Mouse (Mus musculus) forebrain, embryonic 10.5 days (tissue): Measurements from ENCODE around the gene Scn4b. TPM values are rescaled to one million over a fixed set of nuclear protein-coding genes. Genes with fewer than 3 reads are reported as not detected.
A peak's percentile ranks its signal among the peaks of the same experiment; 100 is the strongest.

Source experiments
- DNase-seq: peaks from one replicate; pipeline ENCODE4 v3.0.0-alpha.2; 2017; ENCODE audit warnings: low spot score; ENCODE audit errors: extremely low spot score
- H3K27ac ChIP-seq: fragments of 300-500 bp; sonication (generic); 2 replicates; pipeline ENCODE4 v1.5.1; 2016; ENCODE audit warnings: mild to moderate bottlenecking
- H3K27me3 ChIP-seq: fragments of 300-500 bp; sonication (generic); 2 replicates; pipeline ENCODE4 v1.6.1; 2016; ENCODE audit warnings: mild to moderate bottlenecking; ENCODE audit not compliant: poor library complexity, severe bottlenecking
- H3K36me3 ChIP-seq: fragments of 300-500 bp; sonication (generic); replicated peaks from 2 replicates; pipeline ENCODE4 v1.6.1; 2016; ENCODE audit warnings: mild to moderate bottlenecking, moderate library complexity
- H3K4me1 ChIP-seq: fragments of 300-500 bp; sonication (generic); 2 replicates; pipeline ENCODE4 v1.6.1; 2016
- H3K4me3 ChIP-seq: fragments of 300-500 bp; sonication (generic); 2 replicates; pipeline ENCODE4 v1.5.1; 2016; ENCODE audit warnings: mild to moderate bottlenecking, moderate library complexity
- H3K9me3 ChIP-seq: fragments of 300-500 bp; sonication (generic); 2 replicates; pipeline ENCODE4 v1.6.1; 2016; ENCODE audit warnings: mild to moderate bottlenecking, moderate library complexity
- WGBS: fragments of 180-500 bp; shearing (Covaris S2); methylation state at CpG from one replicate; pipeline ENCODE4 v1.1.7; 2016; 5-methylcytosine and 5-hydroxymethylcytosine counted together
- polyA plus RNA-seq: library from polyadenylated mRNA; unstranded; fragments of >200 nt; fragmentation: Nextera tagmentation; extraction: Ambion mirVana; gene quantifications from 2 replicates; pipeline ENCODE4 v1.2.1, GENCODE M21; 2016

Scn4b gene
- polyA plus RNA-seq, result 0.25 and 0.41 TPM in 2 replicates

GRCm38 (mm10) chr9:45138191-45139032 lies at the start of gene Scn4b:
Gene Scn4b (plus strand): TSS chr9:45138395.
- Histone ChIP-seq H3K9me3 (no peaks in the 10 kb centered on the region), H3K4me3 (peak within 1 kb of the TSS; percentile 59), H3K27ac (peak within 1 kb of the TSS; percentile 20; the same call in 1 of the 2 replicates), H3K27me3 (peaks cover 100% of the 10 kb centered on the region), H3K4me1 (peaks cover 77% of the 10 kb centered on the region), H3K36me3 (no peaks in the 10 kb centered on the region)
- under 1% methylated on average over 76 of the region's 76 CpGs for WGBS
- DNase-seq, result peak; percentile 48

- Histone ChIP-seq H3K4me3 (no peak overlapping the region), H3K9me3 (no peaks in the 10 kb centered on the region), H3K4me1 (0 out of 2 replicates have a peak, but pooled peaks cover 4% of the 10 kb centered on the region), H3K36me3 (no peaks in the 10 kb centered on the region), H3K27ac (no peak overlapping the region), H3K27me3 (0 out of 2 replicates have a peak, but pooled peaks cover 4% of the 10 kb centered on the region)
- 76% methylated on average over 3 of the region's 3 CpGs for WGBS
- no peak for DNase-seq
Observed at GRCm38 (mm10) chr9:45090811-45091210, 47.4 kb upstream of the Scn4b start.

GRCm38 (mm10) chr9:45092641-45093040 lies 45.6 kb upstream of the Scn4b start:
- no peaks in the 10 kb centered on the region for H3K36me3 ChIP-seq
- WGBS, result 75% methylated on average over 4 of the region's 4 CpGs

GRCm38 (mm10) chr9:45095149-45095937 lies 42.9 kb upstream of the Scn4b start:
- 82% methylated on average over 6 of the region's 6 CpGs for WGBS
- Histone ChIP-seq H3K9me3 (no peaks in the 10 kb centered on the region), H3K27ac (no peak overlapping the region)

More at GRCm38 (mm10) chr9:45092641-45093040, 45.6 kb upstream of the Scn4b start:
- no peak for DNase-seq
- Histone ChIP-seq H3K4me3 (no peak overlapping the region), H3K27me3 (0 out of 2 replicates have a peak, but pooled peaks cover 4% of the 10 kb centered on the region), H3K4me1 (0 out of 2 replicates have a peak, but pooled peaks cover 4% of the 10 kb centered on the region), H3K9me3 (no peaks in the 10 kb centered on the region), H3K27ac (no peak overlapping the region)

GRCm38 (mm10) chr9:45097877-45098276 lies 40.3 kb upstream of the Scn4b start:
- 84% methylated on average over 5 of the region's 5 CpGs for WGBS
- Histone ChIP-seq H3K9me3 (no peaks in the 10 kb centered on the region), H3K4me1 (peaks cover 4% of the 10 kb centered on the region; the same call in 1 of the 2 replicates), H3K27me3 (no peaks in the 10 kb centered on the region), H3K4me3 (no peak overlapping the region), H3K27ac (no peak overlapping the region), H3K36me3 (no peaks in the 10 kb centered on the region)
- no peak for DNase-seq

More at GRCm38 (mm10) chr9:45095149-45095937, 42.9 kb upstream of the Scn4b start:
- H3K4me1 ChIP-seq, result 0 out of 2 replicates have a peak, but pooled peaks cover 4% of the 10 kb centered on the region
- no peaks in the 10 kb centered on the region for H3K27me3 ChIP-seq
- no peak overlapping the region for H3K4me3 ChIP-seq
- no peak for DNase-seq
- no peaks in the 10 kb centered on the region for H3K36me3 ChIP-seq

- 61% methylated on average over 3 of the region's 3 CpGs for WGBS
- Histone ChIP-seq H3K4me1 (peaks cover 8% of the 10 kb centered on the region; the same call in 1 of the 2 replicates), H3K9me3 (no peaks in the 10 kb centered on the region), H3K36me3 (no peaks in the 10 kb centered on the region), H3K27ac (no peak overlapping the region), H3K27me3 (no peaks in the 10 kb centered on the region), H3K4me3 (no peak overlapping the region)
- no peak for DNase-seq
Observed at GRCm38 (mm10) chr9:45098426-45098825, 39.8 kb upstream of the Scn4b start.

- no peak overlapping the region for H3K27ac ChIP-seq
Observed at GRCm38 (mm10) chr9:45102528-45102927, 35.7 kb upstream of the Scn4b start.

GRCm38 (mm10) chr9:45103211-45103979 lies 34.8 kb upstream of the Scn4b start:
- DNase-seq, result no peak

More at GRCm38 (mm10) chr9:45102528-45102927, 35.7 kb upstream of the Scn4b start:
- Histone ChIP-seq H3K4me3 (no peak overlapping the region), H3K9me3 (no peaks in the 10 kb centered on the region), H3K27me3 (no peaks in the 10 kb centered on the region), H3K36me3 (no peaks in the 10 kb centered on the region), H3K4me1 (peaks cover 12% of the 10 kb centered on the region; the same call in 1 of the 2 replicates)
- 85% methylated on average over 1 of the region's 1 CpGs for WGBS
- DNase-seq, result no peak

GRCm38 (mm10) chr9:45105596-45106374 lies 32.4 kb upstream of the Scn4b start:
- Histone ChIP-seq H3K36me3 (no peaks in the 10 kb centered on the region), H3K27me3 (no peaks in the 10 kb centered on the region), H3K4me3 (no peak overlapping the region), H3K4me1 (peaks cover 12% of the 10 kb centered on the region; the same call in 1 of the 2 replicates), H3K27ac (no peak overlapping the region), H3K9me3 (no peaks in the 10 kb centered on the region)
- WGBS, result 83% methylated on average over 2 of the region's 2 CpGs
- no peak for DNase-seq

More at GRCm38 (mm10) chr9:45103211-45103979, 34.8 kb upstream of the Scn4b start:
- no peaks in the 10 kb centered on the region for H3K27me3 ChIP-seq
- H3K27ac ChIP-seq, result no peak overlapping the region
- H3K36me3 ChIP-seq, result no peaks in the 10 kb centered on the region
- H3K4me3 ChIP-seq, result no peak overlapping the region
- H3K9me3 ChIP-seq, result no peaks in the 10 kb centered on the region
- H3K4me1 ChIP-seq, result peaks cover 12% of the 10 kb centered on the region; the same call in 1 of the 2 replicates
- WGBS, result 66% methylated on average over 11 of the region's 11 CpGs

- Histone ChIP-seq H3K4me3 (peak overlapping the region; percentile 51), H3K27ac (peak overlapping the region; percentile 80), H3K36me3 (no peaks in the 10 kb centered on the region), H3K4me1 (peaks cover 32% of the 10 kb centered on the region), H3K9me3 (no peaks in the 10 kb centered on the region), H3K27me3 (peaks cover 58% of the 10 kb centered on the region)
- DNase-seq, result peak; percentile 56
- WGBS, result 4% methylated on average over 14 of the region's 14 CpGs
Observed at GRCm38 (mm10) chr9:45115706-45116105, 22.5 kb upstream of the Scn4b start.

- H3K36me3 ChIP-seq, result no peaks in the 10 kb centered on the region
- WGBS, result 73% methylated on average over 9 of the region's 9 CpGs
- peaks cover 37% of the 10 kb centered on the region for H3K4me1 ChIP-seq
- no peak for DNase-seq
- no peak overlapping the region for H3K4me3 ChIP-seq
- peaks cover 69% of the 10 kb centered on the region for H3K27me3 ChIP-seq
- H3K27ac ChIP-seq, result no peak overlapping the region
- no peaks in the 10 kb centered on the region for H3K9me3 ChIP-seq
Observed at GRCm38 (mm10) chr9:45116819-45117218, 21.4 kb upstream of the Scn4b start.
